Mouse (Mus musculus) kidney, embryonic 14.5 days (tissue): ENCODE results near the gene Cdc14b. TPM values are rescaled to one million over a fixed set of nuclear protein-coding genes. Genes with fewer than 3 reads are reported as not detected.

Experiments
- ATAC-seq: fragments of 200-750 bp; cut with Nextera tagmentation; 2 replicates; pipeline ENCODE4 v1.8.0; 2017; ENCODE audit warnings: moderate number of reproducible peaks, mild to moderate bottlenecking, moderate TSS enrichment, moderate library complexity; ENCODE audit not compliant: low FRiP score, low TSS enrichment
- H3K27ac ChIP-seq: fragments of 300-500 bp; sonication (generic); 2 replicates; pipeline ENCODE4 v1.5.1; 2014; ENCODE audit warnings: low read depth, mild to moderate bottlenecking, low read length, moderate library complexity, mixed read lengths
- H3K27me3 ChIP-seq: fragments of 300-500 bp; sonication (generic); 2 replicates; pipeline ENCODE4 v1.6.1; 2014; ENCODE audit warnings: mild to moderate bottlenecking, low read length; ENCODE audit not compliant: control insufficient read depth, insufficient read depth
- H3K36me3 ChIP-seq: fragments of 300-500 bp; sonication (generic); 2 replicates; pipeline ENCODE4 v1.6.1; 2014; ENCODE audit warnings: low read length, mixed read lengths; ENCODE audit not compliant: control insufficient read depth, insufficient read depth
- H3K4me1 ChIP-seq: fragments of 300-500 bp; sonication (generic); 2 replicates; pipeline ENCODE4 v1.6.1; 2014; ENCODE audit warnings: low read length, mixed read lengths; ENCODE audit not compliant: control insufficient read depth, insufficient read depth
- H3K4me2 ChIP-seq: fragments of 300-500 bp; sonication (generic); replicated peaks from 2 replicates; pipeline ENCODE4 v1.6.1; 2014; ENCODE audit warnings: low read depth, mild to moderate bottlenecking, low read length
- H3K4me3 ChIP-seq: fragments of 300-500 bp; sonication (generic); 2 replicates; pipeline ENCODE4 v1.5.1; 2014; ENCODE audit warnings: mild to moderate bottlenecking, low read length
- H3K9ac ChIP-seq: fragments of 300-500 bp; sonication (generic); 2 replicates; pipeline ENCODE4 v1.6.1; 2014; ENCODE audit warnings: low read depth, mild to moderate bottlenecking, low read length, moderate library complexity
- H3K9me3 ChIP-seq: fragments of 300-500 bp; sonication (generic); 2 replicates; pipeline ENCODE4 v1.6.1; 2016; ENCODE audit warnings: low read length; ENCODE audit not compliant: control insufficient read depth
- WGBS: fragments of 180-500 bp; shearing (Covaris S2); extraction: QIAGEN DNeasy Blood & Tissue Kit; methylation state at CpG from one replicate; pipeline ENCODE4 v1.1.7; 2014; 5-methylcytosine and 5-hydroxymethylcytosine counted together
- polyA plus RNA-seq: library from polyadenylated mRNA; unstranded; fragments of >200 nt; fragmentation: Nextera tagmentation; extraction: Ambion mirVana; gene quantifications from 2 replicates; pipeline ENCODE4 v1.2.1, GENCODE M21; 2014

Gene Cdc14b
- polyA plus RNA-seq, 1 experiment from 2014 or later, result 24.8 TPM

DNA sequence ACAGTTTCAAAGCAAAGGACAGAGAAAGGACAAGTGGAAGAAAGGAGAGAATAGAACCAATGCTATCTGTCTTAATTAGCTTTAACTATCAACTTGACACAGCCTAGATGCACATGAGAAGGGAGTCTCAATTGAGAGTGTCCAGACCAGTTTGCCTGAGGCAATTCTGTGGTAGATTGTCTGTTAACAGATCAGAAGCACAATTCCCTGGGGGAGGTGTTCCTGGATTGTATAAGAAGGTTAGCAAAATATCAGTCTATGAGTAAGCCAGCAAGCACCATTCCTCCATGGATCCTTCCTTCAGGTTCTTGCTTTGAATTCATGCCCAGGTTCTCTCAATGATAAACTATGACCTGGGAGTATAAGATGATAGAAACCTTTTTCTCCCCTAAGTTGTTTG lies 118.1 kb downstream of the Cdc14b start:
- Histone ChIP-seq H3K4me3 (no peak overlapping the region), H3K4me1 (0 out of 2 replicates have a peak, but pooled peaks cover 4% of the 10 kb centered on the region), H3K9me3 (no peaks in the 10 kb centered on the region), H3K27ac (no peak overlapping the region), H3K36me3 (no peaks in the 10 kb centered on the region), H3K4me2 (no peak overlapping the region), H3K27me3 (0 out of 2 replicates have a peak, but pooled peaks cover 6% of the 10 kb centered on the region), H3K9ac (no peak overlapping the region)
- ATAC-seq, result no peak

DNA sequence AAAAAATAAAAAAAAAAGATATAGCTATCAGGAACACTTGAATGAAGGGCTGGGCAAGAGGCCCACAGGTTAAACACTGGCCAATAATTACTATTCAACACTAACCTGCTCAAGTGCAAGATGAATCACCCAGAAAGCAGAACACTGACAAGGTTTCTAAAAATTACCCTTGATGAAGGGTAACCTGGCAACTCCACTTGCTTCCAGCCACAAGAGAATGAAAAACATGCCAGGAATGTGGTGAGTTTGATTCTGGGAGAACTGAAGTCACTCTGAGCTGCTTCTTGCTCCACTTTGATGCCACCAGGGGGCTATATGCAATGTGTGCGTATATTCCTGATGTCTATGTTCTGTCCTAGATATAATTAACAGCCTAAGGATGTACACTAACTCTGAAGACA lies 119.9 kb downstream of the Cdc14b start:
- Histone ChIP-seq H3K4me1 (peaks cover 13% of the 10 kb centered on the region; the same call in 1 of the 2 replicates), H3K27ac (no peak overlapping the region), H3K9me3 (no peaks in the 10 kb centered on the region), H3K4me3 (no peak overlapping the region), H3K27me3 (0 out of 2 replicates have a peak, but pooled peaks cover 3% of the 10 kb centered on the region), H3K36me3 (no peaks in the 10 kb centered on the region), H3K4me2 (no peak overlapping the region), H3K9ac (no peak overlapping the region)
- WGBS, result 22% methylated on average over 1 of the region's 1 CpGs
- ATAC-seq, result no peak

DNA sequence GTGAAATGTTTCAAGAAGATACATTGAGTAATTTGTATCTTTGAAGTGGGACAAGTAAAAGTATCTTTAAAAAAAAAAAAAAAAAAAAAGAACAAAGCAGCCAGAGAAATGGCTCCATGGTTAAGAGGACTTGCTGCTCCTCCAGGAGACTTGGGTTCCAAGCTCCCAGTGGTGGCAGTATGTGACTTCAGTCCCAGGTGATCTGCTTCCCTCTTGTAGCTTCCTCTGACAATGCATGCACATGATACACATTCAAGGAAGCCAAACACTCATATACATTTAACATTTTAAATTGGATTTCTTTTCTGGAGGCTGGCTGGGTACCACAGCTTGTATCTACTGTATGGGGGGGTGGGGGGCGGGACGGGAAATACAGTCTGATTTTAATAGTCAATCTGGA lies 120.4 kb downstream of the Cdc14b start:
- no peak overlapping the region for H3K27ac ChIP-seq
- 67% methylated on average over 2 of the region's 2 CpGs for WGBS

DNA sequence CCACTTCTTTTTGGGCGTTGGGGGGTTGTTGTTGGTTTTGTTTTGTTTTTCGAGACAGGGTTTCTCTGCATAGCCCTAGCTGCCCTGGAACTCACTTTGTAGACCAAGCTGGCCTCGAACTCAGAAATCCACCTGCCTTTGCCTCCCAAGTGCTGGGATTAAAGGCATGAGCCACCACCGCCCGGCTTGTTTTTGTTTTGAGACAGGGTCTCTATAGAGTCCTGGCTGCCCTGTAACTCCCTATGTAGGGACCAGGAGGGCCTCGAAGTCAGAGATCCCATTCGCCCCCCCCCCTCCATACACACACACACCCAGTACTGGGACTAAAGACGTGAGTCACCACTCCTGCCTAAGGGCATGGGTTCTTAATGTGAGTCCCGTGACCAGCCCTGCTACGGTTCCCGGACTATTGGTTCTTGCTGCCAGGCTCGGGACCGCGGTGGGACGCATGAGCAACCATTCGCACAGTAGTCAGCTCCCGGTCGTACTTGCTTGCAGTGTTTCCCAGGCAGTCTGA lies 121.3 kb downstream of the Cdc14b start:
- peak overlapping the region; percentile 56 for H3K4me2 ChIP-seq
- peak overlapping the region; percentile 65; the same call in 1 of the 2 replicates for H3K27ac ChIP-seq
- 1% methylated on average over 18 of the region's 18 CpGs for WGBS
- H3K9me3 ChIP-seq, result no peaks in the 10 kb centered on the region
- H3K4me3 ChIP-seq, result peak overlapping the region; percentile 83
- H3K4me1 ChIP-seq, result peaks cover 17% of the 10 kb centered on the region; the same call in 1 of the 2 replicates
- peak; percentile 50 for ATAC-seq
- H3K27me3 ChIP-seq, result no peaks in the 10 kb centered on the region
- H3K9ac ChIP-seq, result peak overlapping the region; percentile 42
- H3K36me3 ChIP-seq, result no peaks in the 10 kb centered on the region

More for the DNA sequence above, 120.4 kb downstream of the Cdc14b start:
- no peaks in the 10 kb centered on the region for H3K36me3 ChIP-seq
- H3K4me1 ChIP-seq, result peaks cover 17% of the 10 kb centered on the region; the same call in 1 of the 2 replicates
- no peak overlapping the region for H3K4me2 ChIP-seq
- no peaks in the 10 kb centered on the region for H3K27me3 ChIP-seq
- no peak overlapping the region for H3K9ac ChIP-seq
- ATAC-seq, result no peak
- no peak overlapping the region for H3K4me3 ChIP-seq
- no peaks in the 10 kb centered on the region for H3K9me3 ChIP-seq

DNA sequence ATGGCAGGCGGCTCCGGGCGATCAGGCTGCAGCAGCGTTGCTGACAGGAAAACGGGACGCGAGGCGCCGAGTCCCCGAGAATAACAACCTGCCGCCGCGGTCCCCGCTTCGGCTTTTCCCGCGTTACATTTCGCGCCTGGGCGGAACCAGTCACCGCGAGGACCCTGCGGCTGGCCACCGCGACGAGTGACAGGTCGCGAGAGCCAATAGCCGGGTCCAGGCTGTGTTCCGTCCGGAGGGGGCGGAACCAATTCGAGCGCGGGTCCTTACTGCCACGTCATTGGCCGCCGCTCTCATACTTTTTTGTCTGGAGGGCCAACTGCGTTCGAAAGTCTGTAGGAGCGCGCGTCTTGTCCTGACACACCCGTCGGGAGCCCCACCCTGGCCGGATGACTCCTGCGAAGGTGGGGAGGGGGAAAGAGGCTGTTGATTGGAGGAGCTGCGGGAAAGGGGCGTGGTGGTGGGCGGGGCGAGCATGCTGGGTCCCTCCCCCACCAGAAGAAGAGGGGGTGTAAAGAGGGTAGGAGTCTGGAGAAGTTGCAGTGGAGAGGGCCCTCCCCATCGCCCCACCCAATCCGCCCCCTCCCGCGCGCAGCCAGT lies 121.9 kb downstream of the Cdc14b start, which contains the start of gene Zfp367:
TSS of gene Zfp367 (minus strand) at position 120 of the 600 bp plus-strand sequence.
- WGBS, result 1% methylated on average over 55 of the region's 56 CpGs

DNA sequence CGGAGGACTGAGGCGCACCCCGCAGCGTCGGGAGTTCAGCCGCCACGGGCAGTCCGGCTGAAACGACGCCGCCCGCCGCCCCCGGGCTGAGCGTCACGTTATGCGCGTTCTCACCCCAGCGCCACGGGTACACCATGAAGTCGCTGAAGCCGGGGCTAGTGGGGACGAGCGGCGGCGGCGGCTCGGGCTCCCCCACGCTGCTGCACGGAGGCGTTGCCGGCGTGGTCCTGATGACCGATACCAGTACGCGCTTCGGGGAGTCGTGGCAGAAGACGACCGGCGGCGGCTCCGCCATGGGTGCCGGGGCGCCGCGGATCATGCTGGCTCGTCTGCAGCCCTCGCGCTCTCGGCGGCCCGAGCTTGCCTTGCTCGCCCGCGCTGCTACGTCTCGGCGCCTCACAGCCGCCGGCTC lies 122.4 kb downstream of the Cdc14b start:
- H3K9me3 ChIP-seq, result no peaks in the 10 kb centered on the region
- peak overlapping the region; percentile 73 for H3K27ac ChIP-seq
- ATAC-seq, result peak; percentile 21
- peak overlapping the region; percentile 57 for H3K4me2 ChIP-seq
- H3K27me3 ChIP-seq, result no peaks in the 10 kb centered on the region
- no peaks in the 10 kb centered on the region for H3K36me3 ChIP-seq
- WGBS, result 0% methylated on average over 59 of the region's 61 CpGs
- peak overlapping the region; percentile 82 for H3K9ac ChIP-seq
- H3K4me3 ChIP-seq, result peak overlapping the region; percentile 83
- peaks cover 17% of the 10 kb centered on the region; the same call in 1 of the 2 replicates for H3K4me1 ChIP-seq

More for the DNA sequence above, 121.9 kb downstream of the Cdc14b start, which contains the start of gene Zfp367:
- H3K4me3 ChIP-seq, result peak within 1 kb of the TSS; percentile 83
- peak within 1 kb of the TSS; percentile 82 for H3K9ac ChIP-seq
- H3K36me3 ChIP-seq, result no peaks in the 10 kb centered on the region
- H3K27ac ChIP-seq, result peak within 1 kb of the TSS; percentile 73
- H3K9me3 ChIP-seq, result no peaks in the 10 kb centered on the region
- H3K4me1 ChIP-seq, result peaks cover 17% of the 10 kb centered on the region; the same call in 1 of the 2 replicates
- no peaks in the 10 kb centered on the region for H3K27me3 ChIP-seq
- peak; percentile 97 for ATAC-seq
- H3K4me2 ChIP-seq, result peak within 1 kb of the TSS; percentile 57

DNA sequence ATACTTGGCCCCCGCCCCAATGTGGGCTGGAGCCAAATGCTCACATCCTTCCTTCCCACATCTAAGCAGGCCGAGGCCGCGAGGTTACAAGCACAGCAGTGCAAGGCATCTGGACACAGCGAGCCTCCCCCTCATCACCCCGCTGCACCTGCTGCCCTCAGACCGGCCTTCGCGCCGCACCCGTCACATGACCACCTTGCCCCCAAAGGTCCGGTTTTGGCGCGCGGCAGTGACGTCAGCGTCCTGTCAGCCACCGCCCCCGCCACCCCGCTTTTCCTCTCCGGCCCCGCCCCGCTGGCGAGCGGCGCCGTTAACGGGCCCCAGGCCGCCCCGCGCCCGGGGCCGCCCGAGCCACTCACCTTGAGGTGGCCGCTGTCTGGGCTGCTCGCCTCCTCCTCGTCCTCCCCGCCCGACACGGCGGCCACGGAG lies 122.8 kb downstream of the Cdc14b start:
- peak overlapping the region; percentile 57 for H3K4me2 ChIP-seq
- peak overlapping the region; percentile 83 for H3K4me3 ChIP-seq
- 0% methylated on average over 36 of the region's 42 CpGs for WGBS

DNA sequence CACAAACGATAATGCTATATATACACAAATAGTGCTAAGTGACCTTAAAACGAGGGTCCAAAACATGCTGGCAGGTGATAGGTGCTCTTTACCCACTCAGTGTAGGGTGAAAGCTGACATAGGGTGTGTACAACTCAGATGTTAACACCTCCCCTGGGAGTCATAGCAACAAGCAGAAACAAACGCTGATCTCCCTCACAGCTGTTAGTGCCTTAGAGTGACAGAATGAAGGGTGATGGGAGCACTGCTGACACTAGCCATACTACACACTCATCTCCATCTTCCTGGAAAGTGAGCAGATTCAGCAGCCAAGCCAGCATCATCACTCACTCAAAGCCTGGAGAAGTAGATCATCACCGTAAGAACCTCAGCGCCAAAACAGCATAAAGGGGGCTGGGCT lies 125.0 kb downstream of the Cdc14b start:
- Histone ChIP-seq H3K9me3 (no peaks in the 10 kb centered on the region), H3K4me3 (no peak overlapping the region), H3K27me3 (no peaks in the 10 kb centered on the region), H3K36me3 (0 out of 2 replicates have a peak, but pooled peaks cover 3% of the 10 kb centered on the region), H3K4me2 (no peak overlapping the region), H3K4me1 (peaks cover 17% of the 10 kb centered on the region; the same call in 1 of the 2 replicates), H3K9ac (no peak overlapping the region), H3K27ac (no peak overlapping the region)
- no peak for ATAC-seq
- WGBS, result 69% methylated on average over 5 of the region's 5 CpGs

More for the DNA sequence above, 122.8 kb downstream of the Cdc14b start:
- Histone ChIP-seq H3K9ac (peak overlapping the region; percentile 82), H3K4me1 (peaks cover 17% of the 10 kb centered on the region; the same call in 1 of the 2 replicates), H3K27me3 (no peaks in the 10 kb centered on the region), H3K9me3 (no peaks in the 10 kb centered on the region), H3K27ac (peak overlapping the region; percentile 73), H3K36me3 (no peaks in the 10 kb centered on the region)
- ATAC-seq, result peak; percentile 37
